Mouse (Mus musculus): Measurements from ENCODE around the gene Ccdc28b.

Ccdc28b gene

GRCm38 (mm10) chr4:129623681-129624091, at the start of gene Ccdc28b:
Gene Ccdc28b (minus strand): TSS chr4:129623947.
- peak; percentile 61 for DNase-seq

GRCm38 (mm10) chr4:129672878-129673449, 49.2 kb upstream of the Ccdc28b start:
- DNase-seq, result no peak

- peak; percentile 90 for DNase-seq
Measured at GRCm38 (mm10) chr4:129672083-129672877, 48.5 kb upstream of the Ccdc28b start, which contains the start of gene Kpna6. Gene Kpna6 (minus strand): TSS chr4:129672767.

GRCm38 (mm10) chr4:129671491-129672082, 47.8 kb upstream of the Ccdc28b start:
- peak; percentile 34 for DNase-seq

- DNase-seq, result no peak
Measured at GRCm38 (mm10) chr4:129662255-129662813, 38.6 kb upstream of the Ccdc28b start.

GRCm38 (mm10) chr4:129661584-129661983, 37.8 kb upstream of the Ccdc28b start:
- DNase-seq, result no peak

GRCm38 (mm10) chr4:129654770-129655169, 31.0 kb upstream of the Ccdc28b start:
- DNase-seq, result no peak

- no peak for DNase-seq
Measured at GRCm38 (mm10) chr4:129650359-129650758, 26.6 kb upstream of the Ccdc28b start.

GRCm38 (mm10) chr4:129648656-129649055, 24.9 kb upstream of the Ccdc28b start:
- no peak for DNase-seq

- DNase-seq, result no peak
Measured at GRCm38 (mm10) chr4:129645204-129645603, 21.5 kb upstream of the Ccdc28b start.

GRCm38 (mm10) chr4:129641756-129642155, 18.0 kb upstream of the Ccdc28b start:
- DNase-seq, result no peak

GRCm38 (mm10) chr4:129640638-129641467, 17.1 kb upstream of the Ccdc28b start, which contains the start of gene Txlna:
Gene Txlna (minus strand): TSS chr4:129641065.
- DNase-seq, result peak; percentile 97

- peak; percentile 64 for DNase-seq
Measured at GRCm38 (mm10) chr4:129640101-129640637, 16.4 kb upstream of the Ccdc28b start.

- no peak for DNase-seq
Measured at GRCm38 (mm10) chr4:129639221-129639620, 15.5 kb upstream of the Ccdc28b start.

- no peak for DNase-seq
Measured at GRCm38 (mm10) chr4:129633852-129634251, 10.1 kb upstream of the Ccdc28b start.

GRCm38 (mm10) chr4:129631867-129632266, 8.1 kb upstream of the Ccdc28b start:
- no peak for DNase-seq

- no peak for DNase-seq
Measured at GRCm38 (mm10) chr4:129630944-129631343, 7.2 kb upstream of the Ccdc28b start.

GRCm38 (mm10) chr4:129626035-129626434, 2.3 kb upstream of the Ccdc28b start:
- no peak for DNase-seq

- DNase-seq, result no peak
Measured at GRCm38 (mm10) chr4:129625496-129625895, 1.7 kb upstream of the Ccdc28b start.

GRCm38 (mm10) chr4:129625029-129625370, 1.3 kb upstream of the Ccdc28b start:
- peak; percentile 67 for DNase-seq

GRCm38 (mm10) chr4:129624281-129625028, 708 bp upstream of the Ccdc28b start:
- DNase-seq, result peak; percentile 86

All from cerebellum, adult 8-10 months (tissue).